Mouse (Mus musculus): ENCODE data around the gene Rad1. TPM values are rescaled to one million over a fixed set of nuclear protein-coding genes. Genes with fewer than 3 reads are reported as not detected.
"Not testable (repeated sequence)": the region's sequence is repeated elsewhere in the genome, so short reads cannot be mapped to it uniquely, and the experiment has no call there.

Gene Rad1
- polyA plus RNA-seq, 1 experiment from 2014 or later: 40.7 TPM

DNA sequence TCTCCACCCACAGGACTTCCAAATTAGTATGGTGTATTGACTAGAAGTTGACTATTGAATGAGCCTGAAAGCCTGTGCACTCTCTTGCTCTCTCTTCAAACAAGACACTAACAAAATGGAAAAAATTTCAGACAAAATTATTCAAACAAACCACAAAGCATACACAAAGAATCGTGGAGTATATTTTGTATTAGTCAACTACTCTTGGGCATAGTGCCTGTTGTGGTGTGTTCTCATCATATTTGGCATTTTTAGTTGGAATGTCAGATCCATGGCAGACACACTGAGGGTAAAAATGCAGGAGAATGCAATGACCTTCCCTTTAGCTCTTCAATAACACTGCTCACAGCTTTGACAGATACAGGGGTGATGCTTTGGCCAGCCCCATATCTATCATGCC lies 40.1 kb downstream of the Rad1 start:
- WGBS: 77% methylated on average over 1 of the region's 1 CpGs

DNA sequence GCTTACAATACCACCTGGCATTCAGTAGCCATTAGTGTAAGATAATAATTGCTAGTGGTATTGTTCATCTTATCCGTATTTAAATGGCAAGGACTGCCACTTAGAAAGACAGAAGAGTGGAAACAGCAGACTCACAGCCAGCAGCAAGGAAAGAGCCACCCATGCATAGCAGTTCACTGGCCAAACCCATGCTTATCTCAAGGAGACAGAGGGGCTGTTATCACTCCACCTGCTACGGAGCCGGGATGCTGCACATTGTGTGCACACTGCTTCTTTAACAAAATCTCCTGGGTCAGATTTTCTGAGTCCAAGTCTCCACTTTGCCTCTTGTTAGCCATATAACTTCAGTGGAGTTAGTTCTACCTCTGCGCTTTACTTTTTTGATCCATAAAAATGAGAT lies 45.5 kb downstream of the Rad1 start:
- Histone ChIP-seq H3K4me1 (no peaks in the 10 kb centered on the region), H3K27me3 (no peaks in the 10 kb centered on the region), H3K9ac (no peak overlapping the region), H3K9me3 (replicated peaks) (no peaks in the 10 kb centered on the region), H3K4me3 (no peak overlapping the region), H3K27ac (no peak overlapping the region), H3K36me3 (ENCODE audit: poor library complexity, severe bottlenecking) (no peaks in the 10 kb centered on the region), H3K4me2 (no peak overlapping the region)
- ATAC-seq: no peak
- WGBS: 89% methylated on average over 4 of the region's 4 CpGs

More for the DNA sequence above, 40.1 kb downstream of the Rad1 start:
- Histone ChIP-seq H3K27me3 (no peaks in the 10 kb centered on the region), H3K9ac (no peak overlapping the region), H3K4me2 (no peak overlapping the region), H3K27ac (no peak overlapping the region), H3K36me3 (ENCODE audit: poor library complexity, severe bottlenecking) (no peaks in the 10 kb centered on the region), H3K4me3 (no peak overlapping the region), H3K9me3 (replicated peaks) (no peaks in the 10 kb centered on the region), H3K4me1 (no peaks in the 10 kb centered on the region)
- no peak for ATAC-seq

DNA sequence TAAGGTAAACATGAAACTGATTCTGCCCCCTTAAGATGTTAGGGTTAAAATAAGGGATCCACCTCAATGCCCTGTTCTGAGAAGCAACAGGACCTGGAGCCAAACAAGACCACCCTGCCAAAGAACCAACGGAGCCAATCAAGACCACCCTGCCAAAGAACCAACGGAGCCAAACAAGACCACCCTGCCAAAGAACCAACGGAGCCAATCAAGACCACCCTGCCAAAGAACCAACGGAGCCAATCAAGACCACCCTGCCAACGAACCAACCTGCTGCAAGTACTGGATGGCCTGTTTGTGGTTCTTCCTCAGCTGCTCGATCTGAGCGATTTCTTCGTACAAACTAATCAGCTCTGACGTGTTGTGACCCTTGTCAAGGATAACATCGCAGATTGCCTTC lies 47.5 kb downstream of the Rad1 start:
- not testable (repeated sequence) for H3K9ac ChIP-seq; H3K36me3 ChIP-seq (ENCODE audit: poor library complexity, severe bottlenecking); ATAC-seq; H3K9me3 ChIP-seq (replicated peaks); H3K4me3 ChIP-seq; H3K4me2 ChIP-seq; H3K4me1 ChIP-seq; H3K27ac ChIP-seq; H3K27me3 ChIP-seq
- 92% methylated on average over 10 of the region's 10 CpGs for WGBS

DNA sequence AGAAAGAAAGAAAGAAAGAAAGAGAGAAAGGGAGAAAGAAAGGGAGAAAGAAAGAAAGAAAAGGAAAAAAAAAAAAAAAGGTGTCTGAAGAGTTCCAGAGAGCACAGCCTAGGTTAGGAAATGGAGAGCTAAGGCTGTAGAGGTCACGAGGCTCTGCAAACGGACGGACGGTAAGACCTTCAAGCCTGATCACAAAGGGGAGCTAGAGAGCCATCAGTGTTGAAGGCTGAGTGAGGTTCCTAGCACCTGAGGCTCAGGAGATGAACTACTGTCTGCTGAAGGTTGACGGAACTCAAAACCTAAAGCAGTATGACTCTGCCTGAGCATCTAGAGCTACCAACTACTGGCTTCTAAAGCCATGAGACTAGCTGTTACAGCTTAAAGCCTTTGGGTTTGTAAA lies 48.8 kb downstream of the Rad1 start:
- no peak overlapping the region for H3K9ac ChIP-seq
- H3K4me1 ChIP-seq: no peaks in the 10 kb centered on the region
- H3K4me2 ChIP-seq: no peak overlapping the region
- no peak overlapping the region for H3K4me3 ChIP-seq
- no peak for ATAC-seq
- no peaks in the 10 kb centered on the region for H3K36me3 ChIP-seq (ENCODE audit: poor library complexity, severe bottlenecking)
- H3K9me3 ChIP-seq (replicated peaks): no peaks in the 10 kb centered on the region
- WGBS: 86% methylated on average over 5 of the region's 5 CpGs
- H3K27ac ChIP-seq: no peak overlapping the region
- no peaks in the 10 kb centered on the region for H3K27me3 ChIP-seq

DNA sequence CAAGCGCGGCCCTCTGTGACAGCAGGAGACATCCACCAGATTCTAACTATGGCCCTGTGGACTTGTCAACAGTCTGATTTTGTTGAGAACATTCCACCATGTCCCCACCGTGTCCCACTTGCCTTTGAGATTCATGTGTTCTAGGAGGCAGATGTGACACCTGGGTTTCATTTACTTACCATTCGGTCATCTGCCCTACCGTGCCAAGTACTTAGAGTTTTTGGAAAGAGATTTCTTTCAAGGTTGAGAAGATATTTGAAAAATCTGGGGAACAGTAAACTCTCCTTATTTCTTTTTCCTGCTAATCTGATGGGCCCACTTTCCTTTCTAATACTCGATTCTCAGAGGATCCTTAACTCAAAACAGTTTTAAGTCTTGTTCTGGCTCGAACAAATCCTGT lies 50.2 kb downstream of the Rad1 start:
- H3K9me3 ChIP-seq (replicated peaks): no peaks in the 10 kb centered on the region
- no peak overlapping the region for H3K9ac ChIP-seq
- H3K4me3 ChIP-seq: no peak overlapping the region
- no peaks in the 10 kb centered on the region for H3K27me3 ChIP-seq
- H3K27ac ChIP-seq: no peak overlapping the region
- H3K4me1 ChIP-seq: no peaks in the 10 kb centered on the region; the same call in 1 of the 2 replicates
- 92% methylated on average over 7 of the region's 7 CpGs for WGBS
- no peak for ATAC-seq
- H3K36me3 ChIP-seq (ENCODE audit: poor library complexity, severe bottlenecking): no peaks in the 10 kb centered on the region
- H3K4me2 ChIP-seq: no peak overlapping the region

DNA sequence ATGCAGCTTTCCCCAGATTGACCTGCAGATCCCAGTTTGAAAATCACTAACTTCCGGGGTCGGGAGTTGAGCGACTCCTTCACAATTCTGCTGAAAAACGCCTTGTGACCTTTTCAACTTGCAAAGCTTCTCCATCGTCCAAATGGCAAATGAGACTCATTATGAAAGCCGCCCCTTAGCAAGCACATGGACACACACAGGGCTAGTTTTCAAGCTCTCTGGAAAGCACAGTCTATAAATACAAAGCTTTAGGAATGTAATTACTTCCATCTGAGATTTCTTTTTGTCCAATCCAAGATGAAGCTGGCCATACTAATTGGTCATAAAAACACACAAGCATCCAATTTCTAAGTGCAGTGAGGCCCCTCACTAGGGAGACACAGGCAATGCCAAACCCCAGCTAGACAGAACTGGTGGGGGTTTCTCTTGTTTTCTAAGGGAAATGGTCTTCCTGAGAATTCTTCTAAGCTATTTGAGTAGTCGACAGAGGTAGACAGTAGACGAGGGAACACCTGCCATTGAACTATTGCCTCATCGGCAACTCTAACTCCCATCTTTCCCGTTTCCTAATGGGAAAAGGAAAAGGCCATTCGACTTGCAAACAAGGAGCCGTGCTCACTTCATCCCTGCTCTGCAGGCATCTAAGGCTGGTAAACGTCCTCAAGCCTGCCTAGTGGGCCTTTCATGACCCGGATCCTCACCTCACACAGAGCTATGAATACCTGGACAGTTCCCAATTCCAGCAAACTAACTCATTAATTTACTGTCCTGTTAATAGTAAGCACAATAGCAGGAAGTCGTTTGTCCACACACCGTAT lies 54.7 kb downstream of the Rad1 start:
- no peak for ATAC-seq
- no peak overlapping the region for H3K27ac ChIP-seq
- no peaks in the 10 kb centered on the region for H3K9me3 ChIP-seq (replicated peaks)
- no peak overlapping the region for H3K4me3 ChIP-seq
- H3K9ac ChIP-seq: no peak overlapping the region
- no peaks in the 10 kb centered on the region; the same call in 1 of the 2 replicates for H3K4me1 ChIP-seq
- H3K36me3 ChIP-seq (ENCODE audit: poor library complexity, severe bottlenecking): no peaks in the 10 kb centered on the region
- no peaks in the 10 kb centered on the region for H3K27me3 ChIP-seq
- WGBS: 61% methylated on average over 16 of the region's 16 CpGs
- H3K4me2 ChIP-seq: no peak overlapping the region

Other genes with a start within 250 kb of the Rad1 start
- gene Gm21973, start 160.6 kb upstream of the Rad1 start, polyA plus RNA-seq (2015; fragmentation: Nextera tagmentation; extraction: Ambion mirVana): not detected in 2 replicates
- not detected in 2 replicates for gene Agxt2, start 127.5 kb upstream of the Rad1 start, polyA plus RNA-seq (2015; fragmentation: Nextera tagmentation; extraction: Ambion mirVana)
- 9.8 and 10.4 TPM in 2 replicates for gene Dnajc21, start 15.5 kb upstream of the Rad1 start, polyA plus RNA-seq (2015; fragmentation: Nextera tagmentation; extraction: Ambion mirVana)
- 103 and 118 TPM in 2 replicates for gene Brix1, start 71 bp upstream of the Rad1 start, polyA plus RNA-seq (2015; fragmentation: Nextera tagmentation; extraction: Ambion mirVana)
- not detected in 2 replicates for gene Ttc23l, start 72.7 kb downstream of the Rad1 start, polyA plus RNA-seq (2015; fragmentation: Nextera tagmentation; extraction: Ambion mirVana)
- 37.9 and 43.7 TPM in 2 replicates for gene Rai14, start 228.6 kb downstream of the Rad1 start, polyA plus RNA-seq (2015; fragmentation: Nextera tagmentation; extraction: Ambion mirVana)